Mouse (Mus musculus) layer of hippocampus, postnatal 25 days (tissue): ENCODE data around the gene Prkacb. TPM values are rescaled to one million over a fixed set of nuclear protein-coding genes. Genes with fewer than 3 reads are reported as not detected.
A peak's percentile ranks its signal among the peaks of the same experiment; 100 is the strongest.
"Not testable (repeated sequence)": the region's sequence is repeated elsewhere in the genome, so short reads cannot be mapped to it uniquely, and the experiment has no call there.

ENCODE experiments used
- DNase-seq, 2 experiments: peaks; one replicate each; pipeline ENCODE4 v3.0.0; 2022; ENCODE audit warnings: mixed read lengths in 2 of 2, low spot score in 1 of 2; ENCODE audit errors: extremely low spot score in 1 of 2
- total RNA-seq, 2 experiments: library from RNA; stranded (reverse); gene quantifications; 2 replicates each; pipeline ENCODE4 v1.2.3; 2021

Gene Prkacb
- total RNA-seq, 2 experiments from 2014 or later, result 234 to 269 TPM

DNA sequence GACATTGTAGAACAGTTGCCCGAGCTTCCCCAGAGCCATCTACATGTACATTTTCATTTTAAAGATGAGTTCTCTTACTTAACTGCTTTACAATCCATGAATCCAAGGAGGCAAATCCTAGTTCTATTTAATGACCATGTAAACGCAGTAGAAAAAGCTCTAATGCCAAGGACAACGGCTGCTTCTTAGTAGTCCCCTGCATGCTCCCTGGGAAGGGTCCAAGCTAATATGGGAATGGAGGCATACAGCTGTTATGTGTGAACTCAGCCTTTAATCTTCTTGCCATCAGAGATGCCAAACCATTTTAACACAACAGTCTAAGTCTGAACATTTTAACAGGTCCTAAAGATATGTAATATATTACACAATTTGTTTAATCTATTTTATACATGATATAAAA lies 32.5 kb downstream of the Prkacb start:
- DNase-seq, result no peak

DNA sequence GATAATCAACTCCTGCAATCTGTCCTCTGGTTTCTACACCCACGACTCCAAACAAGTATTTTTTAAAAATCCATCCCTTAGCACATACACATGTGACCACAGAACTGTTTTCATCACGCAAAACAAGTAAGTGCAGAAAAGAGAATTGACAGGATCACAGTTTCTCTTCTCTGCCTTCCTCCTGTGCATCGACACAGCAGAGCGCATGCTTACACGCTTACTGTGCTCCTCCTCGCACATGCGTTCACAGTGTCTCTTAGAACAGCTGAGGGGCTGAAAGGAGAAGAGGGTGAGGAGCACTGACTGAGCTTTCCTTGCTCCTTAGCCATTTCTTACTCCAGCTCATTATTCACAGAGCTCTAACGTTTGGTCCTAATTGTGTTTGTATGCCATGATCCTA lies 33.9 kb downstream of the Prkacb start:
- DNase-seq, result no peak

DNA sequence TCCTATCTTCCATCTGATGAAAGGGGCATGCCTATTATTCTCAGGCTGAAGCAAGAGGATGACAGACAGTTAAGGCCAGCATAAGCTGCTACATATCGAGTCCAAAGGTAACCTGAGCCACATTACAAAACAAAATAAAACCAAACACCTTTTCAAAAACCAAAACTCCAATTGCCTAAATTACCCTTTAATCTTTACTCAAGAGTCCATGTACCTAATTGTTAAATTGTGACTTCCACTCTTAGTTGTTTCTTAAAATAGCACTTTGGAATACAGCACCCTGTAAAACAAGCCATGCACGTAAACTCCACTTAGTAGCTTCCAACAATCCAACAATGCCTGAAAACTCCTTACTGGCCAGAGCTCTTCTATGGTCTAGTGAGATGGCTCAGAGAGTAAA lies 34.3 kb downstream of the Prkacb start:
- no peak for DNase-seq

DNA sequence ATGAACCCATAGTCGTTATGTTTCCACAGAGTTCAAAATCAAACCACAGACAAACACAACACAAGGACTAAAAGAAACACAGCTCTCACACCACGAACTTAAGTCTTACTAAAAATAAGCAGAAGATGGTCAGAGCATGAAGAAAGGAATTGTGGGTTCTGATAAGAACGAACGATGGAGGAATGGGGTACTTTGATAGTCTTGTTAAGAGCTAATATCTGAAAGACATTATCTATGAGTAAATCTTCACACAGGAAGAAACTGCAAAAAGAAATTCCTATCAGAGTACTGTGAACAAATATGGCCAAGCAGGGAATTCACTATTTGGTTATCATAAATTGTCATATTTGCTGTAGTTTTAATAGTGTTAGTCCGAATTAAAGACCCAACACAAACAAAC lies 36.1 kb downstream of the Prkacb start:
- DNase-seq, result no peak

- DNase-seq, result no peak
Measured at GRCm38 (mm10) chr3:146770853-146771252, 41.9 kb downstream of the Prkacb start.

GRCm38 (mm10) chr3:146769940-146770659 lies 42.7 kb downstream of the Prkacb start:
- peak; percentile 37 to 43 for DNase-seq

GRCm38 (mm10) chr3:146769569-146769939 lies 43.2 kb downstream of the Prkacb start:
- DNase-seq, result no peak

GRCm38 (mm10) chr3:146768921-146769320 lies 43.9 kb downstream of the Prkacb start:
- no peak for DNase-seq

DNA sequence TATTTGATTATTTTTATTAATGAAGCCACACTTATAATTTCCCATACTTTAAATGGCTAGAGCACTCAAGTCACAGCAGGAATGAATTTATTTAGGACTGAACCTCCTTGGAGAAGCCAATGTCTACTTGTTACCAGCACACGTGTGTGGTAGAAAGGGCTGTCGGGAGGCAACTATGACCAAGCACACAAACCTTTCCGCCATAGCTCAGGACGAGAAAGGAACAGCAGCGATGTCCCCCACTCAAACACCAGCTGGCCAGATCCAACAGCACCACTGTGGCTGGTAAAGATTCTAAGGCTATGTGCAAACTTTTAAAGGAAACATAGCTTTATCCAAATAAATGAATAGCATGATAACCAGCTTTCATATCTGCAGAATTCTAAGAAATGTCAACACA lies 44.4 kb downstream of the Prkacb start:
- DNase-seq, result no peak

GRCm38 (mm10) chr3:146766701-146767181 lies 46.0 kb downstream of the Prkacb start:
- no peak for DNase-seq

DNA sequence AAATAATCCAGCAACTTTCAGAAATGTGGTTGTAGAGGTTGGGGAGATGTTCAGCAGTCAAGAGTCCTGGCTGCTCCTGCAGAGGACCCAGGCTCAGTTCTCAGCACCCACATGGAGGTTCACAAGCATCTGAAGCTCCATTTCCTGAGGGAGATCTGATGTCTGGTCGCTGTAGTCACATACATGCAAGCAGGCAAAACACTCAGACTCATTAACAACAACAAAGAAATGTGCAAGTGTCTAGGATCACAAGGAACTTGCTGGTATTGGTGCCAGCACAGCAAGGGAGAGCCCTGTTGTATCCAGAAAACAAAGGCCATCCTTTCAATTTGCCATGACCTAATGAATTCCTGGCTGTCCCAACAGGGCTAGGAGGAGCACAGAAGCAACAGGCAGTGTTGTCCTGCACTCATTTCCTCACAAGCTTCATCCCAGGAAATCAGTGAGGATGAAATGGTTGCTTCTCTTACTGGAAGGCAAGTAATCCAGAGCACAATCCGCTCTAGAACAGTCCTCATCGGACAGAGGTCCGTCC lies 46.7 kb downstream of the Prkacb start:
- no peak for DNase-seq

- DNase-seq, result no peak
Measured at GRCm38 (mm10) chr3:146764871-146765529, 47.8 kb downstream of the Prkacb start.

- not testable (repeated sequence) for DNase-seq
Measured at GRCm38 (mm10) chr3:146763054-146763453, 49.7 kb downstream of the Prkacb start.

DNA sequence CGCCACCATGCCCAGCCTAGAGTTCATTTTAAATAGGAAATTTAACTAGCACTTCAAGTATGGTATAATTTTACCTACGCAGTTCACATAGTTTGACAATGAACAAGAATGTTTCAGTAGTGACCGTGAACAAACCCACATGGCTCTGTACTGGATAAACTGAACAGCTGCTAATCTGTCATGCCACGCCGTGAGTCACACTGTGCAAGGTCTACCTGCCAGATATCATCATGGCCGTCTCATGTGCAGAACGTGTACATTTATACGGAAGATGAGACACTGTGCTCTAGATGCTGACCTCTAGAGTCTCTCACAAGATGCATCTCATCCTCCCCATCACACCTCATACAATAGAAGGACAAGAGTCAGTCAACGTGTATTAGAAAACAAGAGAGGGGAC lies 51.5 kb downstream of the Prkacb start:
- DNase-seq, result no peak

DNA sequence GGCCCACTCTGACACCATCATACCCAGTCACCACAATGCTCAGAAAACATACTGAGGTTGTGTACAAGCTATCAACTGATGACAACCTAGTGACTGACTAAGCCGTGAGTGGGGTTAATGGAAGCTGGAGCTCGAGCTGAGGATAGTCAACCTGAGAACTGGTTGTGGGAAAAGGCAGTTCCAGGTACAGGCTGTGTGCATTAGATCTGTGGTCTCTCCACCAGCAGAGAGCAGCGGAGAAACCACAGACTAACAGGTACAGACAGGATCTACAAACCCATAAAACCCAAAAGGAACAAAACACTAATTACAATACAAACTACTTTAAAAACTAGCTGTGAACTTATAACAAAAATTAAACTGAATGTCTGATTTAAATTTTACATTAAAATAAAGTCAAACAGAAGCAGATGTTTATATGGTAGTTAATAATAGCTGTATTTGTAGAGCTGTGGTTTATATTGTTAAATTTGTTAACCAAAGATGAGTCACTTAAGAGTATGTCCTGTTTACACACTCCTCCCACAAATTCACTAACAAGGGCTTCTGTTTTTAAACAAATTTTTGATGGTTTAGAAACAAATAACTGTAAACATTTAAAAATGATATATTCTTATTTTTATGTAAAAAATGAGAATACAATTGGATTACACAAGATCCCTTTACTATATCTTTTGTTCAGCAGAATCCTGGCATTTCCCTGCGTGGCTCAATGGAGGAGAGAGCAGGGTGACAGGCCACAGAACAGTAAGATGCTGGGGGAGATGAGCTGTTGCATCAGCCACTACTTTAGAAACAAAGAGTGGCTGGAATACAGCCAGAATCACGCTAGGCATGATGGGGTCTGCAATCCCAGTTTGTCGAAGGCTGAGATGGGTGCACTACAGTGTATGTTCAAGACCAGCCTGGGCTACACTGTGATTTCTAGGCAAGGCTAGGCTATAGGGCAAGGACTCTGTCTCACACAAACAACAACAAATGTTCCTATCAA lies 54.5 kb downstream of the Prkacb start:
- DNase-seq, result no peak

- DNase-seq, result no peak
Measured at GRCm38 (mm10) chr3:146754270-146754669, 58.5 kb downstream of the Prkacb start.

DNA sequence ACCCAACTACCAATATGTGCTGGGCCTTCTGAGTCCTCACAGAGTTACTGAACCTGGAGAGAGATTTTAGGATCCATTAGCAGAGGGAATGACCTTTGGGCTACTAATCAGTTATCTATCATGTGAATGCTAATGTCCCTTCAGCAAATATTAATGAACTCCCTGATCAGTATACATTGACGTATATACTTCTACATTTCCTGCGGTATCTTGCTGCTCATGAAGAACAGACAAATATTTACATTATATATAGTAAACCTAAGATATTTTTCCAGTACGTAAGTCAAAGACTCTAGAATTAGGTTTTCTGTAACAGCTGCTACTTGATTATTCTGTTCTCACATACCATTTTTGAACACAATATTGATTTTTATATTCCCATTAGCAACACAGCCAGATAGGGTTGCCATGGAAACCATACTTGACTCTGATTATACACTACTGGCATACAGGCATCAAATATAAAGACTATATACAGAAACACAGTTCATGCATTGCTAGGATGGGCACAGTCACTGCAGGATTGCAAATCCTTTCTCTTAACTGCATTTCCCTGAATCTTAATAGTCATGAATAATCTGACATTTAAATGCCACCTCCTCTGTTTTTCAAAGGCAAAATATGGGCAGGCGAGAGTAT lies 71.1 kb downstream of the Prkacb start:
- DNase-seq, result no peak

- no peak for DNase-seq
Measured at GRCm38 (mm10) chr3:146741158-146741557, 71.6 kb downstream of the Prkacb start.

GRCm38 (mm10) chr3:146736186-146736585 lies 76.6 kb downstream of the Prkacb start:
- not testable (repeated sequence) for DNase-seq

DNA sequence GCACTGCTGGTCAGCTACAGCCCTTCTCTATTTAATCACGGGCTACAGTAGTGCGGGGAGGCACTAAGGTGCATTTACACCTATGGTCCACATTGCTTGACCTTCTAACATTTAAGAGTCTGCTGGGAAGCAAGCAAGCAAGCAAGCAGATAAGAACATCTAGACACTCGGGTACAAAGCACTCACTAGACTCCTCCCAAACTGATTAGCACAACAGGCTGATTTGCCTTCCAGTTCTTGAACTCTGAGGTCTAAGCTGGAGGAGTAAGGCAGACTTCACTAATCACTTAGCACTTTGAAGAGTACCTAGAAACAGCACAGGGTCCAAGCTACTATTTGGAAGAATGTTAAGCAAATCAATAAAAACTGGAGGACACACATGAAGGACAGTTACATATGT lies 77.1 kb downstream of the Prkacb start:
- no peak for DNase-seq
